Mouse (Mus musculus) liver, embryonic 14.5 days (tissue): Measurements from ENCODE around the gene Fbxw25. TPM values are rescaled to one million over a fixed set of nuclear protein-coding genes. Genes with fewer than 3 reads are reported as not detected.

Experiments used
- ATAC-seq: fragments of 200-750 bp; cut with Nextera tagmentation; 2 replicates; pipeline ENCODE4 v1.8.0; 2017; ENCODE audit warnings: moderate number of reproducible peaks, mild to moderate bottlenecking, moderate library complexity; ENCODE audit not compliant: insufficient read depth
- DNase-seq, 3 experiments: peaks; one replicate each; pipeline ENCODE4 v3.0.0-alpha.2; 2012 to 2013; ENCODE audit warnings: low read depth in 3 of 3, low spot score in 3 of 3
- H3K27ac ChIP-seq: fragments of 300-500 bp; sonication (generic); 2 replicates; pipeline ENCODE4 v1.5.1; 2014; ENCODE audit warnings: moderate library complexity, mild to moderate bottlenecking, control low read depth, inconsistent platforms
- H3K27me3 ChIP-seq: fragments of 300-500 bp; sonication (generic); 2 replicates; pipeline ENCODE4 v1.6.1; 2014; ENCODE audit warnings: mild to moderate bottlenecking, low read length, moderate library complexity; ENCODE audit not compliant: control insufficient read depth, insufficient read depth
- H3K36me3 ChIP-seq: fragments of 300-500 bp; sonication (generic); replicated peaks from 2 replicates; pipeline ENCODE4 v1.6.1; 2014; ENCODE audit warnings: low read depth; ENCODE audit not compliant: control insufficient read depth, insufficient read depth
- H3K4me1 ChIP-seq, 2 experiments: fragments of 200-500 bp in 1 of 2; fragments of 300-500 bp in 1 of 2; sonication (generic) in 1 of 2; replicated peaks; 2 replicates each; pipeline ENCODE4 v1.6.1; 2012 to 2014; ENCODE audit warnings: antibody characterized with exemption in 1 of 2, inconsistent platforms in 1 of 2, low read length in 1 of 2; ENCODE audit not compliant: control insufficient read depth in 2 of 2, insufficient read depth in 2 of 2
- H3K4me2 ChIP-seq: fragments of 300-500 bp; sonication (generic); 2 replicates; pipeline ENCODE4 v1.6.1; 2014; ENCODE audit warnings: low read depth, mild to moderate bottlenecking, control low read depth, moderate library complexity
- H3K4me3 ChIP-seq, 2 experiments: fragments of 200-500 bp in 1 of 2; fragments of 300-500 bp in 1 of 2; sonication (generic) in 1 of 2; 2 replicates each; pipeline ENCODE4 v1.5.1; 2012 to 2014; ENCODE audit warnings: low read depth in 2 of 2, low read length in 2 of 2, mild to moderate bottlenecking in 2 of 2, control low read depth in 1 of 2, inconsistent platforms in 1 of 2, moderate library complexity in 1 of 2; ENCODE audit not compliant: insufficient read depth in 1 of 2
- H3K9ac ChIP-seq: fragments of 300-500 bp; sonication (generic); replicated peaks from 2 replicates; pipeline ENCODE4 v1.6.1; 2014; ENCODE audit warnings: mild to moderate bottlenecking, control low read depth, moderate library complexity
- H3K9me3 ChIP-seq: fragments of 300-500 bp; sonication (generic); 2 replicates; pipeline ENCODE4 v1.6.1; 2016; ENCODE audit warnings: low read length, mixed read lengths; ENCODE audit not compliant: control insufficient read depth
- CTCF ChIP-seq: IDR thresholded peaks from 2 replicates; pipeline ENCODE4 v1.5.1; 2016; ENCODE audit warnings: antibody characterized with exemption, low read depth, control low read depth
- EP300 ChIP-seq: IDR thresholded peaks from 2 replicates; pipeline ENCODE4 v1.6.1; 2016; ENCODE audit warnings: antibody characterized with exemption, low read depth
- polyA plus RNA-seq, 2 experiments: library from polyadenylated mRNA; depleted of rRNA in 1 of 2; stranded (reverse) in 1 of 2; unstranded in 1 of 2; fragments of >200 nt; fragmentation: Nextera tagmentation in 1 of 2; extraction: Ambion mirVana in 1 of 2; gene quantifications; 2 replicates each; pipeline versions ENCODE4 v1.2.1 to v1.2.3; 2012 to 2014

The Fbxw25 gene
- polyA plus RNA-seq, 2 experiments: not detected

DNA sequence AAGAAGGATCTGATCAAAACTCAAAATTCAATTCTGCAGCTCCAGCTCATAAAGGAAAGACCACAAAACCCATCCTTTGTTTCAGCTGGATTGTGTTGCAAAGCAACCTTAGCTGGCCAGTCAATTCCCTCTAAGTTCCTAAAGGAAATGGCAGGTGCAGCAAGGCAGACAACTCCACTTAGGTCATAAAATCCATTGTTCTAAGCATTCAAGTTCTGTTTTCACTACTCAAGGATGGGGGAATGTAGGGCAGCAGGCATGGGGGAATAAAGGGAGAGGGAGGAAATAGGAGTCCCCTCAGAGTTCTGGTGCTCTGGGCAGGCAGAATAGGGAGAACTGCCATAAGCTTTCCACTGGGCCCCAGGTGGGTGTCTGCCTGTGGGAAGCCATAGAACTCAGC lies 67.2 kb downstream of the Fbxw25 start:
- no peaks in the 10 kb centered on the region for H3K9me3 ChIP-seq
- H3K27ac ChIP-seq: no peak overlapping the region
- H3K4me1 ChIP-seq: no peaks in the 10 kb centered on the region
- H3K9ac ChIP-seq: no peak overlapping the region
- no peak for TF ChIP-seq CTCF
- no peak for TF ChIP-seq EP300
- no peaks in the 10 kb centered on the region for H3K36me3 ChIP-seq
- DNase-seq (no peak), ATAC-seq (no peak)
- H3K27me3 ChIP-seq: no peaks in the 10 kb centered on the region
- no peak overlapping the region for H3K4me3 ChIP-seq
- H3K4me2 ChIP-seq: no peak overlapping the region

Other genes with a start within 250 kb of the Fbxw25 start
- gene Fbxw16, start 215.5 kb downstream of the Fbxw25 start, polyA plus RNA-seq (2012; rRNA removed): not detected in 2 replicates
- gene Fbxw16, start 215.5 kb downstream of the Fbxw25 start, polyA plus RNA-seq (2014; fragmentation: Nextera tagmentation; extraction: Ambion mirVana): not detected in 2 replicates
- not detected in 2 replicates for gene Fbxw19, start 168.8 kb downstream of the Fbxw25 start, polyA plus RNA-seq (2012; rRNA removed)
- not detected in 2 replicates for gene Fbxw19, start 168.8 kb downstream of the Fbxw25 start, polyA plus RNA-seq (2014; fragmentation: Nextera tagmentation; extraction: Ambion mirVana)
- 0.02 TPM in 1 of 2 replicates, not detected in the other for gene Fbxw15, start 96.4 kb downstream of the Fbxw25 start, polyA plus RNA-seq (2012; rRNA removed)
- not detected in 2 replicates for gene Fbxw15, start 96.4 kb downstream of the Fbxw25 start, polyA plus RNA-seq (2014; fragmentation: Nextera tagmentation; extraction: Ambion mirVana)
- not detected in 2 replicates for gene Fbxw24, start 38.6 kb downstream of the Fbxw25 start, polyA plus RNA-seq (2012; rRNA removed)
- not detected in 2 replicates for gene Fbxw24, start 38.6 kb downstream of the Fbxw25 start, polyA plus RNA-seq (2014; fragmentation: Nextera tagmentation; extraction: Ambion mirVana)
- not detected in 2 replicates for gene Fbxw18, start 38.0 kb upstream of the Fbxw25 start, polyA plus RNA-seq (2012; rRNA removed)
- not detected in 2 replicates for gene Fbxw18, start 38.0 kb upstream of the Fbxw25 start, polyA plus RNA-seq (2014; fragmentation: Nextera tagmentation; extraction: Ambion mirVana)
- 0.01 TPM in 1 of 2 replicates, not detected in the other for gene Fbxw26, start 81.4 kb upstream of the Fbxw25 start, polyA plus RNA-seq (2012; rRNA removed)
- not detected in 2 replicates for gene Fbxw26, start 81.4 kb upstream of the Fbxw25 start, polyA plus RNA-seq (2014; fragmentation: Nextera tagmentation; extraction: Ambion mirVana)
- gene Fbxw27, start 126.0 kb upstream of the Fbxw25 start, polyA plus RNA-seq (2012; rRNA removed): not detected in 2 replicates
- gene Fbxw27, start 126.0 kb upstream of the Fbxw25 start, polyA plus RNA-seq (2014; fragmentation: Nextera tagmentation; extraction: Ambion mirVana): not detected in 2 replicates
- not detected in 2 replicates for gene Spink8, start 147.6 kb upstream of the Fbxw25 start, polyA plus RNA-seq (2012; rRNA removed)
- gene Spink8, start 147.6 kb upstream of the Fbxw25 start, polyA plus RNA-seq (2014; fragmentation: Nextera tagmentation; extraction: Ambion mirVana): not detected in 2 replicates
- 34.0 and 34.3 TPM in 2 replicates for gene Nme6, start 168.1 kb upstream of the Fbxw25 start, polyA plus RNA-seq (2012; rRNA removed)
- 53.6 and 54.6 TPM in 2 replicates for gene Nme6, start 168.1 kb upstream of the Fbxw25 start, polyA plus RNA-seq (2014; fragmentation: Nextera tagmentation; extraction: Ambion mirVana)
- 54.1 and 56.1 TPM in 2 replicates for gene Camp, start 185.0 kb upstream of the Fbxw25 start, polyA plus RNA-seq (2012; rRNA removed)
- gene Camp, start 185.0 kb upstream of the Fbxw25 start, polyA plus RNA-seq (2014; fragmentation: Nextera tagmentation; extraction: Ambion mirVana): 78.5 and 101 TPM in 2 replicates
- 7.6 and 10.8 TPM in 2 replicates for gene Cdc25a, start 210.9 kb upstream of the Fbxw25 start, polyA plus RNA-seq (2012; rRNA removed)
- gene Cdc25a, start 210.9 kb upstream of the Fbxw25 start, polyA plus RNA-seq (2014; fragmentation: Nextera tagmentation; extraction: Ambion mirVana): 11.9 and 14.9 TPM in 2 replicates